Mouse (Mus musculus): ENCODE data around the gene Ugt1a6b.
"Not testable (repeated sequence)": the region's sequence is repeated elsewhere in the genome, so short reads cannot be mapped to it uniquely, and the experiment has no call there.

Ugt1a6b gene

DNA sequence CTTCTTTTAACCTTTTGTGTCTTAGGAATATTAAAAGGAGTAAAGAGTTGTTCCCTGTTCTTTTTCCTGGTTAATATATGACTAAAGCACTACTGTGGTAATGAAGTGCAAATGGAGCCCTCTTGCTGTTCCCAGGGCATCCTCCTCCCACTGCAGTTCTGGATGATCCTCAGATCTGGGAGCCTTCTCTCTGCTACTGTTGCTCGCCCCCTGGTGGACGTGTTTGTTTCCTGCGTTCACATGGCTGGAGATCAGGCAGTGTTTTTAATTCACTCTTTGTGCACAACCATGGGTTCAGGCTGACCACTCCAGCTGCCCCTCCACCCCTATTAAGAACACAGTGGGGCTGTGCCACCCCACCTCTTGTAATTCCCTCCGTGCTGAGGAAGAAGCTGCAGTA lies 17.5 kb downstream of the Ugt1a6b start:
- DNase-seq (ENCODE audit: inconsistent ontology term), result not testable (repeated sequence)

GRCm38 (mm10) chr1:88121521-88121920 lies 18.5 kb downstream of the Ugt1a6b start:
- DNase-seq (ENCODE audit: inconsistent ontology term), result not testable (repeated sequence)

- not testable (repeated sequence) for DNase-seq (ENCODE audit: inconsistent ontology term)
Measured at GRCm38 (mm10) chr1:88125827-88126360, 22.8 kb downstream of the Ugt1a6b start.

DNA sequence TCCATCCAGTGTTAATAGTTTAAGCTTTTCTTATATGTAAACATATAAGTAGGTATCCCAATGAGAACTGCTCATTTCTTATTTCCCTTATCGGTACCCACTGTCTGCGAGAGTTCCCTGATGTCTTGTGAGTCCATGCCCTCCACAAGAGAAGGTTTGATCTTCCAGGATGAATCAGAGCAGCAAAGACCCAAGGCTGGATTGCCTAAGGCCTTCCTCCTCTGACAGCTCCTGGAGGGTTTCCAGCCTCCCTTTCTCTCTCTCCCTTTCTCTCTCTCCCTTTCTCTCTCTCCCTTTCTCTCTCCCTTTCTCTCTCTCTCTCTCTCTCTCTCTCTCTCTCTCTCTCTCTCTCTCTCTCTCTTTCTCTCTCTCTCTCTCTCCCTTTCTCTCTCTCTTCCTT lies 26.0 kb downstream of the Ugt1a6b start:
- not testable (repeated sequence) for DNase-seq (ENCODE audit: inconsistent ontology term)

- not testable (repeated sequence) for DNase-seq (ENCODE audit: inconsistent ontology term)
Measured at GRCm38 (mm10) chr1:88130223-88130622, 27.2 kb downstream of the Ugt1a6b start.

DNA sequence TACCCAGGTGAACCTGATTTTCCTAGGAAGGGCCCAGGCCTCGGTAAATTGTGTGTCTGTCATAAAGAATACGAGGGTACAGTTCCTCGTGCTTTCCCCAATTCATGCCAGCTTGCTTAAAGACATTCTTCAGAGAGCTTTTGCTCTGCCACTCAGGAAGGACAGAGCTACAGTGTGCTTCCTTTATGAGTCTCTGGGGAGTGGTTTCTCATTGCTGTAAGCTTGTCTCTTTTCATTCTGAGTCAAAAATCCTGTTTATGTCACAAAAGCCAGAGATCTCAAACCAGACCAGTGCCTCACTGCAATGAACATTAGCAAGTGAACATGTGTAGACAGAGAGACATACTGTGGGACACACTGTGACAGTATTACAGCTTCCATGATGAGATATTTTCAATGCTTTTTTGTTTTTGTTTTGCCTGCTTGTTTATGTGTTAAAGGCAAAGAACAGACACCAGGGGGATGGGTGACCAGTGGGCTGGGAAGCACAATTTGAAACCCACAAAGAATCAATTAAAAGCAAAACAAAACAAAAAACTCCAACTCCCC lies 30.9 kb downstream of the Ugt1a6b start:
- DNase-seq (ENCODE audit: inconsistent ontology term), result no peak

DNA sequence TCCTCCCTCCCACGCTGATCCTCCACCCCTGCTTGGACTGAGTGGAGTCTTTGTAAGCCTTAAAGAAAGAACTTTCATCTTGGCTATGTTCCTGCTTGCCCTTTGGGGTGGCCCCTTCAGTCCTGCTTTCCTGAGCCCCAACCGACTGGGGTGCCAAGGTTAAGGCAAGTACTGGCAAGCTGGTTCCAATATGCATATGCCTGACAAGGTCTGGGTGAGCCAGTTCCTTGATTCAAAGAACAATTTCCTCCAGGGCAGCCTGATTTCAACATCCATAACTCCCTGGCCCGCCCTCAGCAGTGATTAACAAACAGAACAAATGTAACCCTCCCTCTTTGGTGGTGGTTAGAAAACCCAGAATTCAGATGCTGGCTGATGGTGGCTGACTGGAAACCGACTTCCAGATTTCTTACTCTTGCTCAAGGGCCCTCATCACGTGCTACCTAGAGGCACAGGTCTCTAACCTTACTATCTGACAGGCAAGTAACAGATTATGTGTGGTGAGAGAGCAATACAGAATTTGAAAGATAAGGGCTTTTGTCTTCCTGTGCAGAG lies 31.5 kb downstream of the Ugt1a6b start, which contains the start of gene Ugt1a6a:
Gene Ugt1a6a, plus strand, starts transcription at position 353 of the 555 bp plus-strand sequence.
- peak; percentile 68 for DNase-seq (ENCODE audit: inconsistent ontology term)

GRCm38 (mm10) chr1:88135229-88135904 lies 32.3 kb downstream of the Ugt1a6b start:
- DNase-seq (ENCODE audit: inconsistent ontology term), result peak; percentile 11

- DNase-seq (ENCODE audit: inconsistent ontology term), result no peak
Measured at GRCm38 (mm10) chr1:88136646-88137045, 33.6 kb downstream of the Ugt1a6b start.

DNA sequence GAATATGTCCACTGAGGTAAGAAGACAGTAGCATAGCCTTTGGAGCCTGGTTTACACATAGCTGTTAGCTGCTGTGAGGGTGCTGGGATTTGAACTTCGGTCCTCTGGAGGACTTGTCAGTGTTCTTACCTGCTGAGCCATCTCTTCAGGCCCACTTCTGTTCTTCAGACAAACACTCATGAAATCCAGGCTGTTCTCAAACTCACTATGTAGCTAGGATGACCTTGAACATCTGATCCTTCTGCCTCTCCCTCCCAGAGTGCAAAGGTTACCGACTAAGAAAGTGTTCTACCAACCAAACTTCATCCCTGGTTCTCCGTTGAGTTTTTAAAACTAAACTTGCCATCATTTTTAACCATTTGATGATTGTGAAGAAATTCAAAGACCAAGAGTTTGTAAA lies 34.2 kb downstream of the Ugt1a6b start:
- DNase-seq (ENCODE audit: inconsistent ontology term), result no peak

DNA sequence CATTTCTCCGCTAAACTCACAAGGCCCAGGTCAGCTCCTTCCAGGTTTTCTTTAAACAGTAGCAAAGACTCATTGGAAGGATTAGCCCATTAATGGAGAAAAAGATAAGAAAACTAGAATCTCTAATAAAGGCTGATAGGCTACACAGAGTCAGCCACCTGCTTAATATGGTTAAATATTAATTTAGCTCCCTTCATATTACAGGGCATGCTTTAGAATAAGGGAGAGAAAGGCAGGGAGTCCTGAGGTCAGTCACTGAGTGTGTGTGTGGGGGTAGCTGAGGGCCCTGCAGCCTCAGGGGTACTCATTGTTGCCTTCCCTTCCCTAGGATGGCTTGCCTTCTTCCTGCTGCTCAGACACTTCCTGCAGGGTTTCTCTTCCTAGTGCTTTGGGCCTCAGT lies 35.1 kb downstream of the Ugt1a6b start:
- no peak for DNase-seq (ENCODE audit: inconsistent ontology term)

DNA sequence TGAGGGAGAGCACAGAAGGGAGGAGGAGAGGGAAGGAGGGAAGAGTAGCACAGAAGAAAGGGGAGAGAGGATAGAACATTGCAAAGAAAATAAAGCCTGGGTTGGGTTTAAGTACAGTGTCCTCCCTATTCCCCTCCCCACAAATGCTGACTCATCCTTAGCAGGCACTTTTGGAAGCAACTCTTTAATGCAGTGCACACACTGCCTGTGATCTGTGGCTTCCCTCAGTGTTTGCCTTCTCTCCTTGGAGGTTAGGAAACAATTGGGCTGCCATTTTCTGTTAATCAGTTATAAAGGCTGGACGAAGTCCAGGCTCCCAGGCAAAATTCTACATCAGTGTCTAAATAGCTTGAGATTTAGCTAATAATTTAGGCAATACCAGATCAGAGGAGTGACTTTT lies 37.4 kb downstream of the Ugt1a6b start:
- DNase-seq (ENCODE audit: inconsistent ontology term), result peak; percentile 22

DNA sequence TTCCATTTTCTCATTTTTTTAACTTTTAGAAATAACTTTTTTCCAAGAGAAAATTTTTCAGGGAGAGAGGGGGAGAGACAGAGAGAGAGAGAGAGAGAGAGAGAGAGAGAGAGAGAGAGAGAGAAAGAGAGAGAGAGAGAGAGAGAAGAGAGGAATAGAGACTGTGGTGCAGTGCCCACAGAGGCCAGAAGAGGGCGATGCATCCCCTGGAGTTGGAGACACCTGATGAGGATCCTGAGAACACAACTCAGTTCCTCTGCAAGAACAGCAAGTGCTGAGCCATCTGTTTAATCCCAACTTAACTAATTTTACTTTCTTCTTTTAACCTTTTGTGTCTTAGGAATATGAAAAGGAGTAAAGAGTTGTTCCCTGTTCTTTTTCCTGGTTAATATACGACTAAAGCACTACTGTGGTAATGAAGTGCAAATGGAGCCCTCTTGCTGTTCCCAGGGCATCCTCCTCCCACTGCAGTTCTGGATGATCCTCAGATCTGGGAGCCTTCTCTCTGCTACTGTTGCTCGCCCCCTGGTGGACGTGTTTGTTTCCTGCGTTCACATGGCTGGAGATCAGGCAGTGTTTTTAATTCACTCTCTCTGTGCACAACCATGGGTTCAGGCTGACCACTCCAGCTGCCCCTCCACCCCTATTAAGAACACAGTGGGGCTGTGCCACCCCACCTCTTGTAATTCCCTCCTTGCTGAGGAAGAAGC lies 41.1 kb downstream of the Ugt1a6b start:
- DNase-seq (ENCODE audit: inconsistent ontology term), result peak; percentile 28

DNA sequence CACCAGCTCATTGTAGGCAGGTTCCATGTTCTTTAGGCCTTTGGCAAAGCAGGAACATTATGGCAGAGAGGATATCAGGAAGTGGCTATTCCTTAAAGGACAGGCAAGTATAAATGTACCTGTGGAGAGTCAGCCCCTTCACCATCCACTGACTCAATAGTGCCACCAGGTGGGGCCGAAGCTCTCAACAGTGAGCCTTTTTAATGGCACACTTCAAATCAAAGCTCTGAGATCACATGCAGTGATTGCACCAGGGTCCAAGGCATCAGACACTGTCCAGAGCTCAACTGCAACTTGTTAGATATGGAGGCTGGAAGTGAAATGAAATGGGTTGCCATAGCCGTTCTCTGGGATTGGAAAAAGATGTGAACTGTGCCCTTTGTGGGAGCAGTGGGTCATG lies 42.2 kb downstream of the Ugt1a6b start:
- not testable (repeated sequence) for DNase-seq (ENCODE audit: inconsistent ontology term)

DNA sequence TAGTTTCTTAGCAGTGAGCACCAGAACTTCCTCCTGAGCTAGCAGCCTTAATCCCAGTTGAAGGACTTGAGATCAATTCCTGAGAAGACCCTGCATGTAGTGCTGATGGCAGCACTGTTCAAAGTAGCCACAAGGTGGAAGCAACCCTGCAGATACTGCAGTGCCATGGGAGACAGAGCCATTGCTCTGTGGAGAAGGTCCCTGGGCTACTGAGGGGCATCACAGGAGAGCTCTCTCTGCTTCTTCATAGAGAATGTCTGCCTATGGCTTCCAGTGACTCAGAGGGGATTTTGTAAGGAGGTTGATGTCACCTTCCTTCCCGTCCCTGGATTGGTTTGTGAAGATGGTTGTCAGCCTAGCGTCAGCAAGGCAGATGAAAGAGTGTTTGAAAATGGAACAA lies 47.1 kb downstream of the Ugt1a6b start:
- not testable (repeated sequence) for DNase-seq (ENCODE audit: inconsistent ontology term)

DNA sequence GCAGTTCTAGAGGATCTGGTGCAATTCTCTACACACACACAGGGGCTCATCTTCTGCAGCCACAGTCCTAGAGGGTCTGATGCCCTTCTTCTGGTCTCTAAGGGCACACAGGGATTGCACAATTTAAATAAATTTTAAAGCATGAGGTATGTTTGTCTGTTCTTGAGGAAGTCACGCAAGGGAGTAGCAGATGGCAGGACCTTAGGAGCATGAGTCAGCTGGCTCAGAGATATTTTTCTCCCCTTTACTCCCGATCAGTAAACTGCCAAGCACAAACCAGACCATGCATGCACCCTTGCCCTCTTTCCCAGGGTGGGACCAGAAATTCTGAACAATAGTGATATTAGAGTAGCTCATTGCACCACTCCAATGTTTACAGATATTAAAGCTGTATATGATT lies 55.4 kb downstream of the Ugt1a6b start:
- DNase-seq (ENCODE audit: inconsistent ontology term), result no peak

- no peak for DNase-seq (ENCODE audit: inconsistent ontology term)
Measured at GRCm38 (mm10) chr1:88165711-88166110, 62.7 kb downstream of the Ugt1a6b start, which contains the start of gene Ugt1a5. Ugt1a5 (plus strand) TSS chr1:88166012.

DNA sequence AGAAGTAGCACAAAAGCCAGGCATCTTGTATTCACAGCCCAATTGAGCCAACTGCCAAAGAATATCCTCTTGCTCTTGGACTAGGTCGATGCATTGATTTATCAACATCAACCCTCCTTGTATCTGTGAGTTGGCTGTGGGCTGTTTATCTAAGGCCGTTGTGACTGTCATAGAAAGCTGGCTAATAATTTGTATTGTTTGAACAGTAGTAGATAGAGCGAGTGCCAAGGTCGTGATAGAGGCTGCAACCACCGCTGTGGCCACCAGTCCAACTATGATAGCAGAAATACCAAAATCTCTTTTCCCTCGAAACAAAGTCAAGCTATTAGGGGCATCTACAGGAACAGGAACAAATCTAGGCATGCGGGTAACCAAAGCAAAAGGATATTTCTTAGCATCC lies 69.1 kb downstream of the Ugt1a6b start:
- DNase-seq (ENCODE audit: inconsistent ontology term), result not testable (repeated sequence)

GRCm38 (mm10) chr1:88179657-88180056 lies 76.6 kb downstream of the Ugt1a6b start:
- no peak for DNase-seq (ENCODE audit: inconsistent ontology term)

DNA sequence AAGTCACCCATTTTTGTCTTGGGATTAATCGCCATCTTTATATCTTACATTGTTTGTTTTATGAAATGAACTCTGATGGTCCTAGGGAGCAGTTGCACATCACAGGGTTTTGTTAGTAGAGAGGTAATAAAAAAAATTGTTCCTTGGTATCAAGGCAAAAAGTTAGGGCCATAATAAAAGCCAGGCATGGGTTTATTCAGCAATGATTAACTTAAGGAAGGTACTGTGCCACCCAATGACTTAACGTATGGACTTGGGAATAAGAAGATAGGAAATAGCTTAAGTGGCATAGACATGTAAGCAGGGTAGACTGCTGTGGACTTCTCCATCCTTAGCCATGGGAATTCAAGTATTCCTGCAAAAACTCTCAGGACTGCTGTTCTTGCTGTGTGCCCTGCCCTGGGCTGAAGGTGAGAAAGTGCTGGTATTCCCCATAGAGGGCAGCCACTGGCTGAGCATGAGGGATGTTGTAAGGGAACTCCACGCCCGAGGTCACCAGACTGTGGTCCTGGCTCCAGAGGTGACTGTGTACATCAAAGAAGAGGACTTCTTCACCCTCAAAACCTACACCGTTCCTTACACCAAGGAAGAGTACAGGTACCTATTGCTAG lies 83.4 kb downstream of the Ugt1a6b start:
- DNase-seq (ENCODE audit: inconsistent ontology term), result no peak

DNA sequence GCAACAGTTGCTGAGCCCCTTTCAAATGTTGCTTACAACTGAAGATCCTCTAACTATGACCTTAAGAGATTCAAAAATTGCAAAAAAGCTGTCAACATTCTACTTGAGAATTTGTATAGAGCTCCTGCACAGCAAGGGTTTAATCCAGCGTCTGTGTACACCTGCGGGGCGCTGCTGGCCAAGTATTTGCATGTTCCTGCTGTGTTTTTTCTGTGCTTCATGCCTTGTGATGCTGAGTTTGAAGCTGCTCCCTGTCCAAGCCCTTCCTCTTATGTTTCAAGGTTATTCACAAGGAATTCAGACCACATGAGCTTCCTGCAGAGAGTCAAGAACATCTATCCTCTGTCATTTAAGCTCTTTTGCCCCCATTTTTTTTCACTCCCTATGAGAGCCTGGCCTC lies 89.1 kb downstream of the Ugt1a6b start:
- no peak for DNase-seq (ENCODE audit: inconsistent ontology term)

- DNase-seq (ENCODE audit: inconsistent ontology term), result no peak
Measured at GRCm38 (mm10) chr1:88195687-88196086, 92.6 kb downstream of the Ugt1a6b start.
